Mouse (Mus musculus): ENCODE results near the gene Kcnq5. TPM values are rescaled to one million over a fixed set of nuclear protein-coding genes. Genes with fewer than 3 reads are reported as not detected.

The Kcnq5 gene
- total and polyA plus RNA-seq, 3 experiments, result not detected

GRCm38 (mm10) chr1:21868484-21868883, 93.3 kb downstream of the Kcnq5 start:
- TF ChIP-seq ELF1 (IDR thresholded peaks at IDR 0.05; ENCODE audit: low read depth, low read length) (no peak), EP300 (IDR thresholded peaks at IDR 0.05; ENCODE audit: low read depth in 1 of 2, low read length in 2 of 2) (no peak)
- no peaks in the 10 kb centered on the region for H3K4me1 ChIP-seq (ENCODE audit: control insufficient read depth in 1 of 2, insufficient read depth in 2 of 2, low read length in 2 of 2)
- H3K4me3 ChIP-seq (ENCODE audit: control insufficient read depth in 1 of 2, insufficient read depth in 1 of 2, low read depth in 2 of 2, low read length in 2 of 2), result no peak overlapping the region
- H3K9me3 ChIP-seq (replicated peaks; ENCODE audit: insufficient read depth, low read length), result no peaks in the 10 kb centered on the region
- no peaks in the 10 kb centered on the region for H3K36me3 ChIP-seq (ENCODE audit: control insufficient read depth in 1 of 2, insufficient read depth in 2 of 2, low read length in 2 of 2)
- no peak overlapping the region for H3K9ac ChIP-seq (ENCODE audit: control insufficient read depth, low read depth, low read length, poor library complexity, severe bottlenecking)
- H3K79me2 ChIP-seq (ENCODE audit: control insufficient read depth, insufficient read depth, low read length, poor library complexity), result no peaks in the 10 kb centered on the region
- no peak overlapping the region for H3K27ac ChIP-seq (ENCODE audit: control insufficient read depth, low read depth, low read length)
- no peaks in the 10 kb centered on the region for H3K27me3 ChIP-seq (ENCODE audit: control insufficient read depth in 1 of 2, insufficient read depth in 2 of 2, low read length in 2 of 2)
- DNase-seq (ENCODE audit: low read depth, low spot score), result no peak

- H3K4me1 ChIP-seq (ENCODE audit: control insufficient read depth in 1 of 2, insufficient read depth in 2 of 2, low read length in 2 of 2), result no peaks in the 10 kb centered on the region
- no peak overlapping the region for H3K4me3 ChIP-seq (ENCODE audit: control insufficient read depth in 1 of 2, insufficient read depth in 1 of 2, low read depth in 2 of 2, low read length in 2 of 2)
- H3K27ac ChIP-seq (ENCODE audit: control insufficient read depth, low read depth, low read length), result no peak overlapping the region
- DNase-seq (ENCODE audit: low read depth, low spot score), result no peak
- TF ChIP-seq MEF2A (IDR thresholded peaks at IDR 0.05; ENCODE audit: extremely low read depth, insufficient replicate concordance, low read depth, low read length, poor library complexity, severe bottlenecking) (no peak), CHD2 (IDR thresholded peaks at IDR 0.05; ENCODE audit: low read length) (no peak), SMC3 (IDR thresholded peaks at IDR 0.05; ENCODE audit: low read depth, low read length) (no peak), RCOR1 (IDR thresholded peaks at IDR 0.05; ENCODE audit: low read depth, low read length) (no peak), MXI1 (IDR thresholded peaks at IDR 0.05; ENCODE audit: low read depth, low read length) (no peak), MAZ (IDR thresholded peaks at IDR 0.05; ENCODE audit: low read depth, low read length) (no peak), MYB (IDR thresholded peaks at IDR 0.05; ENCODE audit: low read depth, low read length) (no peak), ZC3H11A (IDR thresholded peaks at IDR 0.05; ENCODE audit: low read depth, low read length) (no peak), POLR2AphosphoS5 (IDR thresholded peaks at IDR 0.05; ENCODE audit: borderline replicate concordance, low read depth, low read length) (no peak), NRF1 (IDR thresholded peaks at IDR 0.05; ENCODE audit: insufficient read depth, low read depth, low read length, poor library complexity, severe bottlenecking) (no peak), ELF1 (IDR thresholded peaks at IDR 0.05; ENCODE audit: low read depth, low read length) (no peak), JUND (IDR thresholded peaks at IDR 0.05; ENCODE audit: low read depth, low read length) (no peak), GATA1 (IDR thresholded peaks at IDR 0.05; ENCODE audit: low read depth, low read length) (no peak), SIN3A (IDR thresholded peaks at IDR 0.05; ENCODE audit: low read length) (no peak), E2F4 (IDR thresholded peaks at IDR 0.05; ENCODE audit: borderline replicate concordance, low read depth, low read length) (no peak), MYC (IDR thresholded peaks at IDR 0.05; ENCODE audit: low read depth, low read length) (no peak), MAX (IDR thresholded peaks at IDR 0.05; ENCODE audit: low read length) (no peak), UBTF (IDR thresholded peaks at IDR 0.05; ENCODE audit: borderline replicate concordance, insufficient read depth, low read depth, low read length) (no peak), BHLHE40 (IDR thresholded peaks at IDR 0.05; ENCODE audit: borderline replicate concordance, low read depth, low read length) (no peak), USF1 (IDR thresholded peaks at IDR 0.05; ENCODE audit: low read depth, low read length) (no peak)
- H3K79me2 ChIP-seq (ENCODE audit: control insufficient read depth, insufficient read depth, low read length, poor library complexity), result no peaks in the 10 kb centered on the region
- no peaks in the 10 kb centered on the region for H3K9me3 ChIP-seq (replicated peaks; ENCODE audit: insufficient read depth, low read length)
- H3K27me3 ChIP-seq (ENCODE audit: control insufficient read depth in 1 of 2, insufficient read depth in 2 of 2, low read length in 2 of 2), result no peaks in the 10 kb centered on the region
- H3K9ac ChIP-seq (ENCODE audit: control insufficient read depth, low read depth, low read length, poor library complexity, severe bottlenecking), result no peak overlapping the region
- H3K36me3 ChIP-seq (ENCODE audit: control insufficient read depth in 1 of 2, insufficient read depth in 2 of 2, low read length in 2 of 2), result no peaks in the 10 kb centered on the region
These were observed 105.3 kb downstream of the Kcnq5 start for GRCm38 (mm10) chr1:21856399-21856798.
